Comparison of ENCODE assay signal across 36 mouse cellular contexts in the genomic region with DNA sequence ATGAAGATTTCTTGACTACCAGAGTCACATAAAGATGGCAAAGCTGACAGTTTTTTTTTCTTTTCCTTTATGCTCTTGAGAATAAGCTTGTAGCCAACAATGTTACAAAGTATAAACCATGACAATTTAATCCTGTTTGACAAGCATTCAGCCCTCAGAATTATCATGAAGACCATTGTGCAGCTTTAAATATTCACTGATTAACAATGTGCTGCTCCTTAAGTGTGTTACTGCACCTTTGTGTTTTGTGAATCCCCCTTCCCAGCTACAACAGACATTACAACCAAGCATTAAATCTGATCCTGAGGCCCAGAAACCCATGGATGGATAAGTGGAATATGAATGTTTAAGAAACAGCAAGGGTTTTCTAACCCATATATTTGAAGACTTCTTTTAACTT.
"Had no signal": no experiment of that assay in that cellular context is flagged by ENCODE, and none has a peak within 500 bp of the region (broad histone marks: within the 10 kb centered on the region; RNA-seq: fewer than 3 reads in every experiment).

No protein-coding gene starts in this region.

- H3K4me1 ChIP-seq: heart, embryonic 10.5 days; heart, embryonic 12.5 days; heart, embryonic 13.5 days; heart, embryonic 15.5 days; hindbrain, embryonic 10.5 days; hindbrain, embryonic 12.5 days; hindbrain, embryonic 13.5 days; hindbrain, embryonic 15.5 days; intestine, embryonic 15.5 days; kidney, embryonic 15.5 days had no signal

- DNase-seq: heart, adult 18-20 months; heart, adult 2 months; heart, postnatal 10 days; heart, postnatal 14 days; heart, postnatal 36 days; heart, postnatal 4 days; kidney, adult 11 months; kidney, adult 18-20 months; kidney, adult 2 months; kidney, adult 8-10 months; kidney, adult 9 months; kidney, postnatal 10 days; kidney, postnatal 14 days; kidney, postnatal 25 days; kidney, postnatal 36 days; kidney, postnatal 4 days; layer of hippocampus, adult 9-11 months had no signal

- H3K4me3 ChIP-seq: heart, adult 2 months; heart, embryonic 10.5 days; heart, embryonic 12.5 days; heart, embryonic 13.5 days; heart, embryonic 15.5 days; hindbrain, embryonic 10.5 days; hindbrain, embryonic 12.5 days; hindbrain, embryonic 13.5 days; hindbrain, embryonic 15.5 days; intestine, embryonic 15.5 days; kidney, embryonic 15.5 days; layer of hippocampus, adult 2 months had no signal

- H3K27ac ChIP-seq: heart, adult 2 months; heart, embryonic 10.5 days; heart, embryonic 13.5 days; heart, embryonic 15.5 days; hindbrain, embryonic 10.5 days; hindbrain, embryonic 12.5 days; hindbrain, embryonic 13.5 days; hindbrain, embryonic 14.5 days; hindbrain, embryonic 15.5 days; hindbrain, postnatal 0 days; intestine, embryonic 15.5 days; kidney, embryonic 15.5 days; kidney, postnatal 0 days; layer of hippocampus, adult 2 months had no signal

- H3K9me3 ChIP-seq: heart, embryonic 10.5 days; heart, embryonic 12.5 days; hindbrain, embryonic 13.5 days; intestine, embryonic 15.5 days; kidney, embryonic 15.5 days had no signal

- H3K27me3 ChIP-seq: heart, embryonic 12.5 days; heart, embryonic 13.5 days; heart, embryonic 15.5 days; hindbrain, embryonic 12.5 days; hindbrain, embryonic 13.5 days; hindbrain, embryonic 15.5 days; intestine, embryonic 15.5 days; kidney, embryonic 15.5 days had no signal

- H3K9ac ChIP-seq: heart, embryonic 12.5 days; heart, embryonic 13.5 days; heart, embryonic 15.5 days; hindbrain, embryonic 12.5 days; hindbrain, embryonic 13.5 days; hindbrain, embryonic 14.5 days; hindbrain, embryonic 15.5 days; intestine, embryonic 15.5 days; kidney, embryonic 15.5 days had no signal

- H3K4me2 ChIP-seq: heart, embryonic 11.5 days; heart, embryonic 12.5 days; heart, embryonic 13.5 days; heart, embryonic 15.5 days; hindbrain, embryonic 12.5 days; hindbrain, embryonic 13.5 days; hindbrain, embryonic 14.5 days; hindbrain, embryonic 15.5 days; intestine, embryonic 15.5 days; kidney, embryonic 15.5 days had no signal

- ATAC-seq: hindbrain, embryonic 16.5 days; hindbrain, postnatal 0 days; inflammation-experienced regulatory T-cells, adult 6 months; intestine, embryonic 15.5 days; intestine, embryonic 16.5 days; intestine, postnatal 0 days had no signal

- H3K36me3 ChIP-seq: heart, embryonic 10.5 days; heart, embryonic 12.5 days; heart, embryonic 13.5 days; heart, embryonic 15.5 days; hindbrain, embryonic 10.5 days; hindbrain, embryonic 12.5 days; hindbrain, embryonic 13.5 days; hindbrain, embryonic 15.5 days; intestine, embryonic 15.5 days; kidney, embryonic 15.5 days had no signal
